Mouse (Mus musculus) cerebellum, adult 2 months (tissue): ENCODE measurements around the gene Bloc1s2.

Experiments used
- CTCF ChIP-seq: fragments of 200-500 bp; IDR thresholded peaks from 2 replicates; pipeline ENCODE4 v1.5.1; 2011; ENCODE audit warnings: low read depth, mild to moderate bottlenecking, control low read depth, low read length, moderate library complexity, borderline replicate concordance; ENCODE audit not compliant: insufficient read depth
- POLR2A ChIP-seq: fragments of 200-500 bp; IDR thresholded peaks from 2 replicates; pipeline ENCODE4 v1.6.1; 2011; ENCODE audit warnings: low read length, control low read depth, borderline replicate concordance; ENCODE audit not compliant: insufficient read depth

DNA sequence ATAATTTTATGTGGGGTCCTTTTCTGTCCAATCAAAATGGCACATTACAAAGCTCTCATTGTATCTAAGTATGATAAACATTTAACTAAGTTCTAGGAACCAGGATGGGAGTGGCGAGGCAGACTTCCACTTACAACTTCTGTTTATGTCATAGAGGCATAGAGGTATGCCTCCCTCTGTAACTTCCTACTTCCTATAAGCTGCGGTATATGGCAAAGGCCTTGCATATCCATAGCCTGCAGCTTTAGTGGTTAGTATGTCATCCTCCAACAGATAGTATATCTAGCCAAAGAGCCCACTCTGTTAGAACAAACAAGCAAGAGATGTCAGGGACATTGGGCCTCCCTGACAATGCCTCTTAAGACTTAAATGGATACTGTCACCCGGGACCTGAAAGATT, 30.5 kb upstream of the Bloc1s2 start:
- TF ChIP-seq POLR2A (no peak), CTCF (no peak)
